Mouse (Mus musculus) heart, adult 2 months (tissue): ENCODE results near the gene Zbed5. TPM values are rescaled to one million over a fixed set of nuclear protein-coding genes. Genes with fewer than 3 reads are reported as not detected.
A peak's percentile ranks its signal among the peaks of the same experiment; 100 is the strongest.

Experiments
- DNase-seq, 2 experiments: peaks; one replicate each; pipeline ENCODE4 v3.0.0; 2021
- H3K27ac ChIP-seq: fragments of 200-600 bp; 2 replicates; pipeline ENCODE4 v1.8.1; 2022
- H3K27me3 ChIP-seq: fragments of 200-500 bp; 2 replicates; pipeline ENCODE4 v1.6.1; 2012; ENCODE audit warnings: mild to moderate bottlenecking, low read length, inconsistent platforms, mixed read lengths; ENCODE audit not compliant: control insufficient read depth, insufficient read depth
- H3K36me3 ChIP-seq: fragments of 200-500 bp; 2 replicates; pipeline ENCODE4 v1.6.1; 2012; ENCODE audit warnings: low read length, inconsistent platforms; ENCODE audit not compliant: control insufficient read depth, insufficient read depth
- H3K4me1 ChIP-seq: fragments of 200-500 bp; 2 replicates; pipeline ENCODE4 v1.6.1; 2011; ENCODE audit warnings: low read length; ENCODE audit not compliant: control insufficient read depth, insufficient read depth
- H3K4me3 ChIP-seq: fragments of 200-600 bp; 2 replicates; pipeline ENCODE4 v1.8.1; 2022
- H3K79me2 ChIP-seq: fragments of 200-500 bp; replicated peaks from 2 replicates; pipeline ENCODE4 v1.6.1; 2012; ENCODE audit warnings: mild to moderate bottlenecking, inconsistent platforms, low read length, moderate library complexity, mixed read lengths; ENCODE audit not compliant: control insufficient read depth, insufficient read depth
- H3K9ac ChIP-seq: fragments of 200-500 bp; 2 replicates; pipeline ENCODE4 v1.6.1; 2012; ENCODE audit warnings: low read depth, mild to moderate bottlenecking, control low read depth, inconsistent platforms, low read length, mixed read lengths
- CTCF ChIP-seq: fragments of 200-600 bp; IDR thresholded peaks from 2 replicates; pipeline ENCODE4 v1.8.1; 2022; ENCODE audit warnings: antibody characterized with exemption, mild to moderate bottlenecking, moderate library complexity
- EP300 ChIP-seq: fragments of 200-500 bp; IDR thresholded peaks from 2 replicates; pipeline ENCODE4 v1.6.1; 2011; ENCODE audit warnings: low read depth, low read length, control low read depth; ENCODE audit not compliant: insufficient read depth
- POLR2A ChIP-seq: fragments of 200-500 bp; IDR thresholded peaks from 2 replicates; pipeline ENCODE4 v1.6.1; 2011; ENCODE audit warnings: mild to moderate bottlenecking, low read depth, low read length, control low read depth; ENCODE audit not compliant: insufficient read depth
- WGBS: fragments of 180-500 bp; shearing (Covaris S2); methylation state at CpG from one replicate; pipeline ENCODE4 v1.1.7; 2018; 5-methylcytosine and 5-hydroxymethylcytosine counted together
- intact Hi-C: fragments of 180-260 bp; cut with DNase I; formaldehyde crosslinking; loops from one replicate; pipeline ENCODE4 v1.15.1; 2025
- polyA plus RNA-seq: library from polyadenylated mRNA; depleted of rRNA; stranded (reverse); fragments of >200 nt; gene quantifications from 2 replicates; pipeline ENCODE4 v1.2.3, GENCODE M21; 2012
- total RNA-seq, 2 experiments: library from RNA; stranded (reverse); gene quantifications; 2 replicates each; pipeline ENCODE4 v1.2.3; 2021

Zbed5 gene
- total and polyA plus RNA-seq, 3 experiments, result 0.26 to 0.55 (median 0.33) TPM

DNA sequence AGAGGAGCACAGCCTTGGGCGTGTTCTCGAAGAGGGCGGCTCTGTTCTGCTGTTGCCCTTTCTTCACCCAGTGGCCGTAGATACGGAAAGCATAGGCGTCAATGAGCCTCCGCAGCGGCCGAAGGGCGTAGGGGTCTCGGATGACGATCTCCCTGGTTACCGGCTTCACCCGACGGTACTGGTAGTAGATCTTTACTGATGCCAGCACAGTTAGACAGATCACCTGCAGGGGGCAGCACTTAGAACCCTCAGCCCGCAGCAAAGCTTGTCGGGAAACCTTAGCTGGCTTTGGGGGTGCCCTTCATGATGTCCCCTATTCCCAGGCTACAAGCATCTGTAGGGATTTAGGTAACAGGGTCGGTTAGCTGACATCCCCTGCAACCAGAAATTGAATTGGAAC is 31.1 kb upstream of the Zbed5 start:
- H3K27me3 ChIP-seq, result no peaks in the 10 kb centered on the region
- TF ChIP-seq CTCF (peak; percentile 69), POLR2A (no peak), EP300 (no peak)
- intact Hi-C loops, result no loop called here
- no peak overlapping the region for H3K4me3 ChIP-seq
- no peak overlapping the region for H3K27ac ChIP-seq
- peaks cover 3% of the 10 kb centered on the region; the same call in 1 of the 2 replicates for H3K4me1 ChIP-seq
- no peaks in the 10 kb centered on the region for H3K36me3 ChIP-seq
- no peaks in the 10 kb centered on the region for H3K79me2 ChIP-seq
- no peak overlapping the region for H3K9ac ChIP-seq
- WGBS, result 13% methylated on average over 18 of the region's 18 CpGs
- DNase-seq, result peak; percentile 21 to 48

DNA sequence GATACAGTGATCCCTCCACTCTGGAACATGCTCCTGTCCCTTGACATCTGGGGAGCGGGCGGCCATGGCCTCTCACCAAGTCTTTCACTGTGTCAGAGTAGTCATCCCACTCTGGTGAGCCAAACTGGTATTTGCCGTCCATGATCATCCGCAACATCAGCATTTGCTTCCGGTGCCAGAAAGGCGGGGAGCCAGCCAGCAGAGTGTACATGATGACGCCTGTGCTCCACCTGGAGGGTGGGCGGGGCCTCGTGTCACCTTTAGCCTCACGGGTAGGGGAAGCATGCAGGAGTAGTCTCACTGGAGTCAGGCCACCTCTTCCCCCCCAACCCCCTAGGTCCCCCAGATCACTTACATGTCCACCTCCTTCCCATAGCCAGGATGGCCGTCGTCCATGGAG is 29.7 kb upstream of the Zbed5 start:
- no peak overlapping the region for H3K27ac ChIP-seq
- TF ChIP-seq POLR2A (no peak), CTCF (no peak), EP300 (no peak)
- intact Hi-C loops, result no loop called here
- H3K4me3 ChIP-seq, result no peak overlapping the region
- H3K9ac ChIP-seq, result no peak overlapping the region
- peaks cover 3% of the 10 kb centered on the region; the same call in 1 of the 2 replicates for H3K4me1 ChIP-seq
- H3K27me3 ChIP-seq, result no peaks in the 10 kb centered on the region
- WGBS, result 85% methylated on average over 12 of the region's 12 CpGs
- H3K36me3 ChIP-seq, result no peaks in the 10 kb centered on the region
- no peaks in the 10 kb centered on the region for H3K79me2 ChIP-seq
- DNase-seq, result no peak

DNA sequence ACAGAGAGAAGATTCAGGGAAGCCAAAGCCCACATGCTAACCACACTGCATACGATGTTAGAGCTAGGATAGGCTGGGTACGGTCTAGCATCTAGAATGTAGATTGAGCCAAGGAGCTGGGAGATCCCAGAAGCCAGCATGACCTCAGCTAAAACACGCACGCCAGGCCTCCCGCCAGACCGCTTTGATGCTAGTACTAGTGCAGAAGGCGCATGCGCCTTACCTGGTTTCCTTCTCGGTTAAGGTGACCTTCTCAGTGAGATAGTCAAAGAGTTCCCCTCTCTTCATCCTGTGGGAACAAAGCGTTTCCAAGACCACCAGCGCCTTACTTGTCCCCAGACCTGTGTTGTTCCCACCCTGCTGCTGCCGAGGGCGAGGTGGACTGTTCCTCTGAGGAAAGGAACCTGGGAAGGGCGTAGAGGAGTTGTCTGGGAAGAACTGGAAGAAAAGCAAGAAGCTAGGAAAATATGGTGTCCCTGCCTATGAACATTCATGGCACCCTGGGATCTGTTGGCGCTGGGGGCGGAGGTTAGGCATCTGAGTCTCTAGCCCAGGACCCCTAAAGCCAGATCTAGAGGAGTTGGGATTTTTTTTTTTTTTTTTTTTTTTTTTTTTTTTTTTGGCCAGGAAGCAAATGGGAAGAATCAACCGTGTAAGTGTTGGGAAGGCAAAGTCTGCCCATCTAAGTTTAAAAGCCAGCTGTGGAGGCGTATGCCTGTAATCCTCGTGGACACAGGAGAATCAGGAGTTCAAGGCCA is 26.1 kb upstream of the Zbed5 start:
- no peak overlapping the region for H3K4me3 ChIP-seq
- no peak overlapping the region for H3K27ac ChIP-seq
- TF ChIP-seq CTCF (no peak), EP300 (no peak), POLR2A (no peak)
- H3K9ac ChIP-seq, result no peak overlapping the region
- peaks cover under 1% of the 10 kb centered on the region; the same call in 1 of the 2 replicates for H3K4me1 ChIP-seq
- intact Hi-C loops, result no loop called here
- H3K79me2 ChIP-seq, result no peaks in the 10 kb centered on the region
- 84% methylated on average over 19 of the region's 19 CpGs for WGBS
- H3K36me3 ChIP-seq, result no peaks in the 10 kb centered on the region
- no peaks in the 10 kb centered on the region for H3K27me3 ChIP-seq
- no peak for DNase-seq

DNA sequence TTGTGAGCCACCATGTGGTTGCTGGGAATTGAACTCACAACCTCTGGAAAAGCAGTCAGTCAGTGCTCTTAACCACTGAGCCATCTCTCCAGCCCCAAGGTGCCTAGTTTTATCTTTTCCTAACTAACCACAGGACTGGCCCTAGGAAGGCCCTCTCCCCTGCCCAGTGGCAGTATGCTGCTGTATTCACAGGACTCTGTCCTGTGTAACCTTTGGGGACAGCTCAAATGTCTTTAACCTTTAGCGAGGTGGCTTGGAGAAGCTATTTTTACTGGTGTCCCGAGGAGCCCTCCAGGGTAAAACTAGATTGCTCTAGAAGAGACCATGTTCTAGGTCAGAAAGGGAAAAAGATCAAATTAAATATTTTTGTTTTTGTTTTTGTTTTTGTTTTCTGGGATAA is 24.3 kb upstream of the Zbed5 start:
- Histone ChIP-seq H3K4me1 (no peaks in the 10 kb centered on the region), H3K4me3 (no peak overlapping the region), H3K79me2 (no peaks in the 10 kb centered on the region), H3K27me3 (no peaks in the 10 kb centered on the region), H3K36me3 (no peaks in the 10 kb centered on the region), H3K9ac (no peak overlapping the region), H3K27ac (no peak overlapping the region)
- TF ChIP-seq CTCF, result no peak
- intact Hi-C loops, result no loop called here
- DNase-seq, result no peak
- 55% methylated on average over 2 of the region's 2 CpGs for WGBS

DNA sequence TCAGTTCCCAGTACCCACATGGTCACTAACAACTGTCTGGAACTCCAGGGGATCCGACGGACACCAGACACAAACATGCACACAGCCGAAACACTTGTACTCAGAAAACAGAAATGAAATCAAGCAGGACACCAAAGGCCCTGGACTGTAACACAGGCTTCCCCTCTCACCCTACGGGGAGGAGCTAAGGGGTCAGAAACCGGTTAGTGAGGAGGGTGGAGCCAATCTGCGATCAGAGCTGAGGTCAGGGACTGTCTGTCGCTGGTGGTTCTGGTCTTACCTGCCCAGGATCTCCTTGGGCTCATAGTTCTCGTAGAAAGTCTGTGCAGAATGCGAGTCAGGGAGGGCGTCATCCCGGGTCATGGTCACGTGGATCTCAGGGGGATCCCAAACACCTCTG is 21.6 kb upstream of the Zbed5 start:
- Histone ChIP-seq H3K36me3 (no peaks in the 10 kb centered on the region), H3K4me1 (peaks cover 7% of the 10 kb centered on the region), H3K27me3 (no peaks in the 10 kb centered on the region), H3K9ac (no peak overlapping the region), H3K79me2 (no peaks in the 10 kb centered on the region), H3K27ac (no peak overlapping the region), H3K4me3 (no peak overlapping the region)
- intact Hi-C loops, result no loop called here
- no peak for DNase-seq
- whole genome bisulfite sequencing, result 79% methylated on average over 12 of the region's 12 CpGs
- TF ChIP-seq POLR2A, result no peak
- no peak for TF ChIP-seq CTCF
- no peak for TF ChIP-seq EP300

DNA sequence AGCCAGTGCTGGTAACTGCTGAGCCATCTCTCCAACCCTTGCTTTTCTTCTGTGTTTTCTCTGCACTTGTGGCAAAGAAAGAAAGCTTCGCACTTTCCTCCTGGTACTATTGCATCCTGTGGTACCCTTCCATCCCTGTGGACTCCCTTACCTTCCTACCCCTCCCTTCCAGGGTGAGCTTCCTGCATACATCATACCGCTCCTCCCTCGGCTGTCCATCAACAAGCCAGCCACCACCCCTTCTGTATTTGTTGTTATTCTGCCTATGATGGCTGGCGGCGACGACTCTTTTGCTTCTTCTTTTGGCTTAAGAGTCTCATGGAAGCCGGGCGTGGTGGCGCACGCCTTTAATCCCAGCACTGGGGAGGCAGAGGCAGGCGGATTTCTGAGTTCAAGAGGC is 20.4 kb upstream of the Zbed5 start:
- Histone ChIP-seq H3K4me1 (peaks cover 7% of the 10 kb centered on the region), H3K36me3 (no peaks in the 10 kb centered on the region), H3K27me3 (no peaks in the 10 kb centered on the region), H3K4me3 (no peak overlapping the region), H3K79me2 (no peaks in the 10 kb centered on the region), H3K27ac (no peak overlapping the region), H3K9ac (no peak overlapping the region)
- TF ChIP-seq CTCF, result no peak
- TF ChIP-seq POLR2A, result no peak
- no peak for TF ChIP-seq EP300
- DNase-seq, result no peak
- WGBS, result 75% methylated on average over 11 of the region's 11 CpGs
- intact Hi-C loops, result loop anchor here (5.0 kb wide), 1 partner anchor 263 kb away; no protein-coding TSS in a partner anchor
